Mouse (Mus musculus): ENCODE measurements around the gene A630001G21Rik. TPM values are rescaled to one million over a fixed set of nuclear protein-coding genes. Genes with fewer than 3 reads are reported as not detected.

A630001G21Rik gene
- polyA plus RNA-seq (2017; shearing (Covaris generic)): 39.2 TPM

GRCm38 (mm10) chr1:85778436-85778835 is at the start of gene A630001G21Rik:
A630001G21Rik (minus strand) TSS chr1:85778643.

GRCm38 (mm10) chr1:85793208-85794105 is 15.0 kb upstream of the A630001G21Rik start, which contains the start of gene Cab39:
Cab39 (plus strand) TSS chr1:85793441.

Other genes with a start within 250 kb of the A630001G21Rik start
- not detected for gene G530012D18Rik, start 203.0 kb downstream of the A630001G21Rik start, polyA plus RNA-seq (2017; shearing (Covaris generic))
- 311 TPM for gene Sp110, start 179.8 kb downstream of the A630001G21Rik start, polyA plus RNA-seq (2017; shearing (Covaris generic))
- gene Sp140, start 178.3 kb downstream of the A630001G21Rik start, polyA plus RNA-seq (2017; shearing (Covaris generic)): 47.9 TPM
- 997 TPM for gene Sp100, start 128.7 kb downstream of the A630001G21Rik start, polyA plus RNA-seq (2017; shearing (Covaris generic))
- 22.3 TPM for gene Cab39, start 14.8 kb upstream of the A630001G21Rik start, polyA plus RNA-seq (2017; shearing (Covaris generic))
- 422 TPM for gene Itm2c, start 115.6 kb upstream of the A630001G21Rik start, polyA plus RNA-seq (2017; shearing (Covaris generic))
- 0.35 TPM for gene 4933407L21Rik, start 149.8 kb upstream of the A630001G21Rik start, polyA plus RNA-seq (2017; shearing (Covaris generic))
- gene Gpr55, start 182.4 kb upstream of the A630001G21Rik start, polyA plus RNA-seq (2017; shearing (Covaris generic)): 7.9 TPM
- not detected for gene Spata3, start 238.2 kb upstream of the A630001G21Rik start, polyA plus RNA-seq (2017; shearing (Covaris generic))